Mouse (Mus musculus): ENCODE results near the gene Gfer.

Gene Gfer

GRCm38 (mm10) chr17:24651835-24652234 lies 44.1 kb downstream of the Gfer start:
- ATAC-seq (ENCODE audit: insufficient number of reproducible peaks, low FRiP score, low TSS enrichment): no peak

- no peak for ATAC-seq (ENCODE audit: insufficient number of reproducible peaks, low FRiP score, low TSS enrichment)
Measured at GRCm38 (mm10) chr17:24650766-24651165, 45.2 kb downstream of the Gfer start.

GRCm38 (mm10) chr17:24650070-24650616 lies 45.8 kb downstream of the Gfer start, which contains the start of gene Slc9a3r2:
Gene Slc9a3r2, minus strand, starts transcription at chr17:24650327.
- ATAC-seq (ENCODE audit: insufficient number of reproducible peaks, low FRiP score, low TSS enrichment): peak; percentile 15; the same call in 1 of the 2 replicates

GRCm38 (mm10) chr17:24649581-24650069 lies 46.3 kb downstream of the Gfer start:
- ATAC-seq (ENCODE audit: insufficient number of reproducible peaks, low FRiP score, low TSS enrichment): peak; percentile 55; the same call in 1 of the 2 replicates

- no peak for ATAC-seq (ENCODE audit: insufficient number of reproducible peaks, low FRiP score, low TSS enrichment)
Measured at GRCm38 (mm10) chr17:24648731-24649377, 47.1 kb downstream of the Gfer start.

GRCm38 (mm10) chr17:24647493-24647892 lies 48.5 kb downstream of the Gfer start:
- ATAC-seq (ENCODE audit: insufficient number of reproducible peaks, low FRiP score, low TSS enrichment): no peak

- no peak for ATAC-seq (ENCODE audit: insufficient number of reproducible peaks, low FRiP score, low TSS enrichment)
Measured at GRCm38 (mm10) chr17:24646381-24646780, 49.6 kb downstream of the Gfer start.

GRCm38 (mm10) chr17:24645916-24646315 lies 50.0 kb downstream of the Gfer start:
- no peak for ATAC-seq (ENCODE audit: insufficient number of reproducible peaks, low FRiP score, low TSS enrichment)

- ATAC-seq (ENCODE audit: insufficient number of reproducible peaks, low FRiP score, low TSS enrichment): no peak
Measured at GRCm38 (mm10) chr17:24644875-24645721, 50.9 kb downstream of the Gfer start.

- no peak for ATAC-seq (ENCODE audit: insufficient number of reproducible peaks, low FRiP score, low TSS enrichment)
Measured at GRCm38 (mm10) chr17:24644030-24644715, 51.8 kb downstream of the Gfer start.
